8 mouse cellular contexts compared by ENCODE assay signal in the genomic region with DNA sequence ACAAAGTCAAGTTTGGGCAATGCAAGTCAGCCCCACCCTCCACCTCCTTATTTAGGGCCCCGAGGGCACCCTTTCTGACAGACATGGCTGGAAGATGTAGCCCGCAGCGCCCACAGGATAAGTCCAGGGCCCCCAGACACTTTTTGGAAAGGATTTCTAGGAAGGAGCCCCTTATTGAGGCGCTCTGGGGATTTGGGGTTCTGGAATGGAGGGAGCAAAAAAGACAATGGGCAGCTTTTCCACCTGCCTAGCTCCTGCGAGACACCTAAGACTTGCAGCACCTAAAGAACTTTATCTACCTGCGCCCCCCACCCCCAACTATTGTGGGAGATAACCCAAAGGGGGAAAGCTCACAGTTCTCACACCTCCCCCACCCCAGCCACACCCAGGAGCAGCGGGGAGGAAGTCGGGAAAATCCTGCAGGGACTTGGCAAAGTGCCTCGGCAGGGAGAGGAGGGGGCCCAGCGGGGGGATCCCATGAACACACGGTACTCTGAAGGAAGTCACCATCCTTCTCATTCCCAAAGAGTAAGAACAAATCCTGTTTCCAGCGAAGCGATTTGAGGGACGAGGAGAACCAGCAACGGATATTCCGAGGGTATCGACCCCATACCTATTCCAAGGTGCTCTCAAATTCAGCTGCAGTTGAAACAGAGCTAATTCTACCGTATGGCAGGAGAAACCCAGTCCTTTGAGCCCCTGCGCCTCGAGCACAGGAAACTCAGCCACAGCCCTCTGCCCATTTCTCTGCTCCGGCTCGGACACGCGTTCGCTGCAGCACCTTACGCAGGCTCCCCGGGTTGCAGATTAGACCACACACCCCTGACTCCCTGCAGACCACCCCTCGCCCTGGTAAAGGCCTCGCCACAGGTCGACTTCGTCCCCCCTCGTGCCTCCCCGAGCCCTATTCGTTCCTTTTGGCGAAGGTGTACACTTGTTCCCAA. TPM values are rescaled to one million over a fixed set of nuclear protein-coding genes. Genes with fewer than 3 reads are reported as not detected.
A peak's percentile ranks its signal among the peaks of the same experiment; 100 is the strongest.
DNase-seq lines count a peak whose midpoint lies in the region; TF ChIP-seq lines count a peak whose summit lies in the region.

No protein-coding gene starts in this region.

- no peak for TF ChIP-seq CTCF in lung, adult 2 months (IDR thresholded peaks at IDR 0.05; ENCODE audit: insufficient read depth, low read length)

- no peak for TF ChIP-seq POLR2A in lung, adult 2 months (IDR thresholded peaks at IDR 0.05; ENCODE audit: borderline replicate concordance, extremely low read depth, low read depth, low read length)

- 5% methylated on average over 35 of the region's 35 CpGs for WGBS in lung, adult 2 months

- H3K4me3 ChIP-seq in lung, adult 2 months (replicated peaks; ENCODE audit: extremely low read depth, low read depth, low read length) = peak overlapping the region; percentile 70

- DNase-seq in right cerebral cortex, adult 18-20 months = peak; percentile 45
- no peak for DNase-seq in right cerebral cortex, postnatal 36 days (ENCODE audit: low spot score in 2 of 2)
- DNase-seq in cerebellum, adult 9-11 months = peak; percentile 72
- DNase-seq in heart, adult 18-20 months = peak; percentile 60 to 69
- peak; percentile 58 for DNase-seq in kidney, adult 18-20 months
- DNase-seq in lung, adult 2 months = peak; percentile 45
- DNase-seq in retina, postnatal 1 day = peak; percentile 79
- no peak for DNase-seq in T-cell, adult 2 months (ENCODE audit: low spot score)

- H3K4me1 ChIP-seq in lung, adult 2 months (ENCODE audit: control insufficient read depth, insufficient read depth, low read length) = peaks cover 4% of the 10 kb centered on the region; the same call in 1 of the 2 replicates

RNA-seq across cellular contexts. Expression of a gene that starts 1.1 kb away (rescaled TPM):
- 10 to 100 TPM; 22.6 to 24.7 TPM for total RNA-seq in heart, adult 18-20 months (2021)
- 190 and 214 TPM in 2 replicates for polyA plus RNA-seq in lung, adult 2 months (2012; rRNA removed)

RNA-seq across cellular contexts. Expression of a gene that starts 4.4 kb away (rescaled TPM):
- total RNA-seq in heart, adult 18-20 months (2021) = 1 to 10 TPM; 2.3 to 3.1 TPM
- 8.1 and 12.2 TPM in 2 replicates for polyA plus RNA-seq in lung, adult 2 months (2012; rRNA removed)

RNA-seq across cellular contexts. Expression of a gene that starts 6.9 kb away (rescaled TPM):
- 10 to 100 TPM in 1 of 2 experiments, 1 to 10 TPM in 1; 9.5 to 11.6 TPM for total RNA-seq in heart, adult 18-20 months (2021)
- polyA plus RNA-seq in lung, adult 2 months (2012; rRNA removed) = 4.6 and 5.1 TPM in 2 replicates

RNA-seq across cellular contexts. Expression of a gene that starts 19.5 kb away (rescaled TPM):
- 100 to 1,000 TPM; 265 to 319 TPM for total RNA-seq in heart, adult 18-20 months (2021)
- 2.0 and 6.0 TPM in 2 replicates for polyA plus RNA-seq in lung, adult 2 months (2012; rRNA removed)

RNA-seq across cellular contexts. Expression of a gene that starts 38.5 kb away (rescaled TPM):
- 10 to 100 TPM; 10.1 to 11.0 TPM for total RNA-seq in heart, adult 18-20 months (2021)
- polyA plus RNA-seq in lung, adult 2 months (2012; rRNA removed) = 61.9 and 78.1 TPM in 2 replicates

Comparison
In these comparisons a context has a peak if more than half of its experiments do, and no peak if none do; other contexts are left out.
1. DNase-seq: peak in right cerebral cortex, adult 18-20 months (single experiment), cerebellum, adult 9-11 months (single experiment), heart, adult 18-20 months (2 of 2), kidney, adult 18-20 months (single experiment), lung, adult 2 months (single experiment) and retina, postnatal 1 day (single experiment); none in right cerebral cortex, postnatal 36 days (0 of 2) and T-cell, adult 2 months (single experiment).